In genomic region chrX:48429538-48429937, GRCm38 (mm10) we compare ENCODE assay signal across 10 mouse cellular contexts. TPM values are rescaled to one million over a fixed set of nuclear protein-coding genes. Genes with fewer than 3 reads are reported as not detected.
A peak's percentile ranks its signal among the peaks of the same experiment; 100 is the strongest.
DNase-seq lines count a peak whose midpoint lies in the region; ATAC-seq and TF ChIP-seq lines count a peak whose summit lies in the region.
"Had no signal": no experiment of that assay in that cellular context is flagged by ENCODE, and none has a peak within 500 bp of the region (broad histone marks: within the 10 kb centered on the region; RNA-seq: fewer than 3 reads in every experiment).

No protein-coding gene starts in this region.

- H3K36me3 ChIP-seq in heart, embryonic 14.5 days (ENCODE audit: control insufficient read depth, insufficient read depth, low read length), result no peaks in the 10 kb centered on the region
- no peaks in the 10 kb centered on the region for H3K36me3 ChIP-seq in heart, embryonic 10.5 days
- no peaks in the 10 kb centered on the region for H3K36me3 ChIP-seq in small intestine, adult 2 months (ENCODE audit: control insufficient read depth, insufficient read depth, low read length)
- H3K36me3 ChIP-seq: stomach, embryonic 15.5 days had no signal

- ATAC-seq in heart, embryonic 14.5 days (ENCODE audit: insufficient number of reproducible peaks, insufficient read depth, low FRiP score, low read depth), result peak; percentile 5; the same call in 1 of the 2 replicates

- H3K27me3 ChIP-seq in heart, embryonic 14.5 days (ENCODE audit: control insufficient read depth, insufficient read depth, low read length), result no peaks in the 10 kb centered on the region
- no peaks in the 10 kb centered on the region; the same call in 1 of the 2 replicates for H3K27me3 ChIP-seq in heart, embryonic 10.5 days (ENCODE audit: insufficient read depth, poor library complexity, severe bottlenecking)
- H3K27me3 ChIP-seq in small intestine, adult 2 months (ENCODE audit: control insufficient read depth, insufficient read depth, low read length), result no peaks in the 10 kb centered on the region
- H3K27me3 ChIP-seq: stomach, embryonic 15.5 days had no signal

- H3K4me2 ChIP-seq in heart, embryonic 14.5 days (ENCODE audit: low read length), result no peak overlapping the region
- H3K4me2 ChIP-seq: stomach, embryonic 15.5 days had no signal

- H3K4me3 ChIP-seq in heart, embryonic 14.5 days (ENCODE audit: control insufficient read depth in 1 of 2, insufficient read depth in 1 of 2, low read depth in 1 of 2, low read length in 2 of 2), result no peak overlapping the region
- H3K4me3 ChIP-seq in heart, embryonic 10.5 days, result no peak overlapping the region
- no peak overlapping the region for H3K4me3 ChIP-seq in small intestine, adult 2 months (ENCODE audit: low read depth, low read length)
- H3K4me3 ChIP-seq: stomach, embryonic 15.5 days had no signal

- no peak for DNase-seq in heart, embryonic 10.5 days (ENCODE audit: low spot score)
- peak; percentile 69 for DNase-seq in ES-CJ7 (ENCODE audit: low read depth, low spot score)
- DNase-seq in kidney, postnatal 14 days, result peak; percentile 32
- no peak for DNase-seq in cerebellum, adult 11 months
- no peak for DNase-seq in adrenal gland, adult 2 months
- DNase-seq in frontal cortex, postnatal 36 days (ENCODE audit: low spot score in 2 of 2), result no peak

- 0 out of 2 replicates have a peak, but pooled peaks have one; percentile 9 for TF ChIP-seq CTCF in small intestine, adult 2 months (IDR thresholded peaks at IDR 0.05; ENCODE audit: extremely low read depth, insufficient read length, insufficient replicate concordance, low read depth, low read length)

- H3K9me3 ChIP-seq in heart, embryonic 14.5 days (ENCODE audit: control insufficient read depth, low read length), result no peaks in the 10 kb centered on the region
- H3K9me3 ChIP-seq in heart, embryonic 10.5 days, result no peaks in the 10 kb centered on the region
- H3K9me3 ChIP-seq: G1E; stomach, embryonic 15.5 days had no signal

- 0 out of 4 replicates have a peak overlapping the region, but pooled peaks of 1 of the 2 experiments have one; percentile 36 for H3K27ac ChIP-seq in heart, embryonic 14.5 days (replicated peaks in 1 of 2; ENCODE audit: control insufficient read depth in 1 of 2, insufficient read depth in 1 of 2, low read depth in 2 of 2, low read length in 2 of 2)
- H3K27ac ChIP-seq in heart, embryonic 10.5 days, result no peak overlapping the region
- H3K27ac ChIP-seq in small intestine, adult 2 months (ENCODE audit: insufficient read depth, low read depth, low read length), result peak overlapping the region; percentile 41
- H3K27ac ChIP-seq: stomach, embryonic 15.5 days had no signal

- no peak for TF ChIP-seq POLR2A in small intestine, adult 2 months (IDR thresholded peaks at IDR 0.05; ENCODE audit: low read depth, low read length)

- H3K9ac ChIP-seq in heart, embryonic 14.5 days (ENCODE audit: low read length), result no peak overlapping the region
- H3K9ac ChIP-seq: stomach, embryonic 15.5 days had no signal

- 35% methylated on average over 6 of the region's 6 CpGs for WGBS in heart, embryonic 14.5 days
- WGBS in heart, embryonic 10.5 days, result 33% methylated on average over 6 of the region's 6 CpGs
- 66% methylated on average over 6 of the region's 6 CpGs for WGBS in small intestine, adult 2 months

- H3K4me1 ChIP-seq in heart, embryonic 14.5 days (ENCODE audit: control insufficient read depth in 2 of 2, insufficient read depth in 2 of 2, low read length in 2 of 2), result peaks cover 24 to 30% of the 10 kb centered on the region in 2 experiments
- H3K4me1 ChIP-seq in heart, embryonic 10.5 days, result peaks cover 41% of the 10 kb centered on the region
- peaks cover 41% of the 10 kb centered on the region for H3K4me1 ChIP-seq in small intestine, adult 2 months (ENCODE audit: control insufficient read depth, insufficient read depth, insufficient read length, low read length)

RNA-seq across cellular contexts. Expression of gene Elf4, which starts 33.4 kb away (rescaled TPM):
- polyA plus RNA-seq in heart, embryonic 14.5 days (2014; fragmentation: Nextera tagmentation; extraction: Ambion mirVana), result 15.3 TPM in 2 replicates
- polyA plus RNA-seq in heart, embryonic 10.5 days (2016; fragmentation: Nextera tagmentation; extraction: Ambion mirVana), result 9.9 and 15.7 TPM in 2 replicates
- polyA plus RNA-seq in small intestine, adult 2 months (2012; rRNA removed), result 12.3 and 36.8 TPM in 2 replicates
- total RNA-seq in adrenal gland, adult 2 months (2021), result 10 to 100 TPM in 1 of 2 experiments, 1 to 10 TPM in 1; 8.2 to 19.1 TPM
- 8.1 and 13.5 TPM in 2 replicates for polyA plus RNA-seq in adrenal gland, adult 2 months (2012; rRNA removed)

Comparison
In these comparisons a context has a peak if more than half of its experiments do, and no peak if none do; other contexts are left out.
1. DNase-seq: peak in ES-CJ7 (single experiment) and kidney, postnatal 14 days (single experiment); none in heart, embryonic 10.5 days (single experiment), cerebellum, adult 11 months (single experiment), adrenal gland, adult 2 months (single experiment) and frontal cortex, postnatal 36 days (0 of 2).